Mouse (Mus musculus) kidney, postnatal 14 days (tissue): Measurements from ENCODE around the gene Dpm3.

Source experiments
- DNase-seq: peaks from one replicate; pipeline ENCODE4 v3.0.0; 2022; ENCODE audit warnings: mixed read lengths

The Dpm3 gene

DNA sequence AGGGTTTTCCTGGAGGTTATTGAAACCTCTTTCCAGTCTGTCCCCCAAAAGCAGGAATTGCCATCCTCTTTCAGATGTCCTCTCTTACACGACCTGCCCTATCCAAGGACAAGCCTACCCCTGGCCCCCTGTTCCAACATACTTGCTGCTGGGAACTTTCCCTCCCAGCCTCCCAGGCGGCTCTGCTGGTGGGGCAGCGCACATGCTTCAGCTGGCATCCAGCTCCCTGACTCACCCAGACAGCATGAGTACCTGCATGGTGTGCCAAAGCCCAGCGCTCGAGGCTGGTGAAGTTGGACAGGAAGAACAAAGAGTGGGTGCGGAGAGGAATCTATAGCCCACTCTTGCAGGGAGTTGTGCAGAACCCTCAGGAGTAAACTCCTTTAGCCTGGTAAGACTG lies 11.7 kb downstream of the Dpm3 start:
- DNase-seq = peak; percentile 49

- peak; percentile 56 for DNase-seq
Measured at GRCm38 (mm10) chr3:89271760-89272159, 12.6 kb downstream of the Dpm3 start.

GRCm38 (mm10) chr3:89276061-89276460 lies 16.9 kb downstream of the Dpm3 start:
- DNase-seq = no peak

GRCm38 (mm10) chr3:89277281-89278021 lies 18.3 kb downstream of the Dpm3 start:
- peak; percentile 53 for DNase-seq

GRCm38 (mm10) chr3:89278107-89278506 lies 18.9 kb downstream of the Dpm3 start:
- peak; percentile 88 for DNase-seq

DNA sequence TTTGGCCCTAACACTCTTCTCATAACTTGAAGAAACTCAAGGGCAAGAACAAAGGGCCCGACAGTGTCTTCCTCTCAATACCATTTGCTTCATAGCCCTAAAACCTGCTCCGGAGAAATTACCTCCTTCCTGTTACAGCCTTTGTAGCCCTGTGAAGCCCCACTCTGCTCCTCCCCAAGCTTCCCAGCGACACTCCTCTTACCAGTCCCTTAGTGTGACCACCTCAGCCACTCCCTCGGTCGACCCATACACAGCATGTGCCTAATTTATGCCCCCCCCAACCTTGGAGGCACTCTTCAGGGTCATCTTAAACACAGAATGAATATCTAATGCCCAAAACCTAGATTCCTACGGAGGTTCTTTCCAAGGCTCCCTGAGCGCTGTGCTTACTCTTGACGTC lies 19.5 kb downstream of the Dpm3 start:
- DNase-seq = peak; percentile 20

GRCm38 (mm10) chr3:89279153-89279890 lies 20.2 kb downstream of the Dpm3 start:
- peak; percentile 95 for DNase-seq

- peak; percentile 48 for DNase-seq
Measured at GRCm38 (mm10) chr3:89280050-89280605, 21.0 kb downstream of the Dpm3 start.

GRCm38 (mm10) chr3:89280606-89281511 lies 21.7 kb downstream of the Dpm3 start, which contains the start of gene Efna1:
Gene Efna1 (minus strand): TSS chr3:89281142.
- DNase-seq = peak; percentile 88

- DNase-seq = peak; percentile 89
Measured at GRCm38 (mm10) chr3:89281579-89282290, 22.6 kb downstream of the Dpm3 start.

- DNase-seq = no peak
Measured at GRCm38 (mm10) chr3:89282291-89282643, 23.1 kb downstream of the Dpm3 start.

- no peak for DNase-seq
Measured at GRCm38 (mm10) chr3:89284261-89284660, 25.1 kb downstream of the Dpm3 start.

DNA sequence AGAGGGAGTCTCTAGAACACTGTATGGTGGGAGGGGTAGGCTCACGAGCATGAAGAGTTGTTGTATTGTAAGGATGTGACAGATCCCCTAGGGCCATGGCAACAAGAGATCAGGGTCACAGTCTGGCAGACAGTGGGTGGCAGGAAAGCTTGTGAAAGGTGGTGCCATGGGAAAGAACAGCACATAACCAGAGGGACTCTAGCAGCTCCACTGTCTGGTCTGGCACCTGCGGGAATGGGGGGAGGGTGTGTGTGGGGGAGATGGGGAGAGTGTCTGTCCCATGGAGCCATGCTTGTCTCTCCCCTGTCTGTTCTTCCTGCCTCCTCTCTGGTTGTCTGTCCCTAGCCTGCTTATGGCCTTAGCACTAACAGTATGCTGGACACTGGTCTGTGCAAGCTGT lies 26.4 kb downstream of the Dpm3 start:
- DNase-seq = no peak

DNA sequence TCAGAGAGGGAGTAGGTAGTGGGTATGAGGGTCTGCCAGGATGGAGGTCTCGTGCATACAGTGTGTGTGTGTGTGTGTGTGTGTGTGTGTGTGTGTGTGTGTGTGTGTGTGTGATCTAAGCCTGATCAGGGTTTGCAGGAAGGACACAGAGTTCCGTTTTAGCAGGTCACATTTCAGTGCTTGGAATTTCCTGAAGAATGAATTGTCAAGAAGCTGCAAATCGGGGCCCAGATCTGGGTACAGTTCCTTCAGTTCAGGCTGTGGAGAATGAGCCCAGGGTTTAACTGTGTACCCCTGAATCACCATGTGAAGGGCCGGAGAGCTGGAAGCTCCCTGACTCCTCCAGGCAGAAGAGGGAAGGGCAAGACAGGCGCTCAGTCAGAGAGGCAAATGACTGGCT lies 28.1 kb downstream of the Dpm3 start:
- peak; percentile 30 for DNase-seq

GRCm38 (mm10) chr3:89288503-89288928 lies 29.4 kb downstream of the Dpm3 start:
- peak; percentile 50 for DNase-seq

GRCm38 (mm10) chr3:89291874-89292273 lies 32.7 kb downstream of the Dpm3 start:
- no peak for DNase-seq

DNA sequence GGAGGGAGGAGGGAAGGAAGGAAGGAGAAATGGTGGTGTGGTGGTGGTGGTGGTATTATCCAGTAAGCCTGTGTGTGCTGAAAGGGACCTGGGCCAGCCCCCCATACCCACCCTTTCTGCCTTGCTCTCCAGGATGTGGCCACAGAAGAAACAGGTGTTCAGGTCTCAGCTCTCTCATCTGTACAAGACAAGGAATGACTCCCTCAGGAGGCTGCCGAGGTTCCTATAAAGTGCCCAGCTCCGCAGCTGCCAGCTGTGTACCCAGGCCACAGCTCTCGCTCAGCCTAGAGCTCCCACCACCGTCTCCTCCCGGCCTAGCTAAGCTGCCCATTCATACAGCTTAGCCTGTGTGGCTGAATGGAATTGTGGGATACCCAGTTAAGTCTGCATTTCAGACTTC lies 33.1 kb downstream of the Dpm3 start:
- DNase-seq = no peak

GRCm38 (mm10) chr3:89293247-89293918 lies 34.2 kb downstream of the Dpm3 start:
- peak; percentile 57 for DNase-seq

DNA sequence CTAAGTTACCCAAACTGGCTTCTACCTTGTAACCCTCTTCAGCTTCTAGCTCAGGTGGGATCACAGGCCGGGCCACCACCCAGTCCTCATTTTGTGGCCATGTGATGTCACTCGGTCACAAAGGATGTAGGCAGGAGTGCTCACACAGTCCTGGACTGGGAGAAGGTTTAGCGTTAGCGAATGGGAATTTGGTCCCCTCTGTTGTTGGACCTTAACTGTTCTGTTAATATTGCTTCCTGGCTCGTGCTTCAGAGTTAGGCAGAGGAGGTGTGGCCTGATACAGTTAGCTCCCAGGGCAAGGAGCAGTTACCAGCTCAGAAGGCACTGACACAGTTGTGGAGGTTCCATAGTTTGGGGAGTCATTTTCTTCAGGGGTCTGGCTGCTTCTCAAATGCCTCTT lies 35.0 kb downstream of the Dpm3 start:
- peak; percentile 48 for DNase-seq

- DNase-seq = no peak
Measured at GRCm38 (mm10) chr3:89295685-89296230, 36.6 kb downstream of the Dpm3 start.

DNA sequence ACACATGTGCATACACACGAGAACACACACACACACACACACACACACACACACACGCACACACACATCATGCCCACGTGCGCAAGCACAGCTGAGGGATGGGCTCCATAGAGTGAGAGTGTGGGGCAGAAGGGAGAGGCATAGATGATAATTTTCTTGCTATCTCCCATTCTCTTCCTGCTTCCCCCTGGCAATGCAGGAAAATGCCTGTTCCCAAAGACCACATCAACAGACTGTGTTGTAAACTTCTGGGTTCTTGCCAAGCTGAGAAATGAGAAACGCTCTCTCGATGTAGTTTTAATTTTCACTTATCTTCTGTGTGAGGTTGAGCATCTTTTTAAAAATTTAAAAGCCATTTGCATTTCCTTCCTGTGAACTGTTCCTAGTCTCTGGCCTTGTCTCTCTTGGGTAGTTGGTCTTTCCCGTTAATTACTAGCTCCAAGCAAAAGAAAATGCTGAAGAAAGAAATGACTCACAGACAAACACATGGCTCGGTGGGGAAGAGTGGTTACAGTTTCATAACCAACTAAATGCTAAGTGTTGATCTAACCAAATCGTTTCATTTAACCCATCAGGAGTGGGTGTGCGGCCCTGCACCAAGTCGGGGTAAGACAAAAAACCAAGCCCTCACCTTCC lies 37.7 kb downstream of the Dpm3 start:
- no peak for DNase-seq
